Mouse (Mus musculus): Measurements from ENCODE around the gene Olfr135. TPM values are rescaled to one million over a fixed set of nuclear protein-coding genes. Genes with fewer than 3 reads are reported as not detected.

The Olfr135 gene
- not detected for total RNA-seq (2018; cell fraction: chromatin; rRNA removed)
- not detected for total RNA-seq (2018; cell fraction: cytosol; rRNA removed)
- total RNA-seq (2018; cell fraction: nucleus; rRNA removed), result not detected
- polyA plus RNA-seq (2018), result not detected in 3 replicates

DNA sequence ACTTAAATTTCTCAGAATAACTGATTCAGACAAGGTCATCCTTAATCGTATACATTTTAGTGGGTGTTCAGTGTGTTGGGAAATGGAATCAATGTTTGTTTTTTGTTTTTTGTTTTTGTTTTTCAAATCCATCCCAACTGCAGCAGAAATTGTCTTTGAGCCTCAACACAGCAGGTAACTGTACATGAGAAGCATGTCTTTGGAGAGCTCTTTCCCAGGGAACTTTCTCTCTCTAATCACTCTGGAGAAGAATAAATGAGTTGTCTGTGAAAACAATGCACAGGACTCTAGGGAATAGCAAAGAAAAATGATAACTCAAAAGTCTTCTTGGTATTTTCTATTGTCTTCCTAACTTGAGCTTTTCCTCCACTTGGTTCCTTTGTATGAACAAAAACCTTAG is at the start of gene Olfr135:
Gene Olfr135 (plus strand): TSS at position 301 of the 400 bp plus-strand sequence.
- Histone ChIP-seq H3K27ac (no peak within 1 kb of the TSS), H3K4me3 (ENCODE audit: inconsistent target) (no peak within 1 kb of the TSS), H3K79me2 (ENCODE audit: inconsistent target) (no peaks in the 10 kb centered on the region), H3K36me3 (ENCODE audit: inconsistent target) (no peaks in the 10 kb centered on the region)
- WGBS (ENCODE audit: missing documents), result 100% methylated on average over 1 of the region's 1 CpGs

DNA sequence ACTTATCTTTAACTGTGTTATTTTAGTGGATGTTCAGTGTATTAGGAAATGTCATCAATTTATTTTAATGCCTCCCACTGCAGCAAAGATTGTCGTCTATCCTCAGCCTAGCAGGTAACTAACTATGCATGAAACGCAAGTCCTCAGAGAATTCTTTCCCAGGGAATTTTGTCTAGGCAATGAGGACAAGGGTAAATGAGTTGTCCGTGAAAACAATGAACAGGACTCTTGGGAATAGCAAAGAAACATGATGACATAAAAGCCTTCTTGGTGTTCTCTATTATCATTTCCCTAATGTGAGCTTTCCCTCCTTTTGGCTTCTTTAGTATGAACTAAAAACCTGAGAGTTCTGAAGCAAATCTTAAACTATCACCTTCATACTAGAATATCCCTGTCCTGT is 33.0 kb upstream of the Olfr135 start, which contains the start of gene Olfr134:
Gene Olfr134 (plus strand): TSS at position 301 of the 400 bp plus-strand sequence.
- no peak within 1 kb of the TSS for H3K4me3 ChIP-seq (ENCODE audit: inconsistent target)
- H3K36me3 ChIP-seq (ENCODE audit: inconsistent target), result no peaks in the 10 kb centered on the region
- H3K27ac ChIP-seq, result no peak within 1 kb of the TSS
- no peaks in the 10 kb centered on the region for H3K79me2 ChIP-seq (ENCODE audit: inconsistent target)
- WGBS (ENCODE audit: missing documents), result 74% methylated on average over 3 of the region's 3 CpGs

Other genes starting within 250 kb of the Olfr135 start
- not detected in 3 replicates for gene Olfr129, start 144.3 kb upstream of the Olfr135 start, polyA plus RNA-seq (2018)
- not detected in 3 replicates for gene Olfr130, start 140.4 kb upstream of the Olfr135 start, polyA plus RNA-seq (2018)
- gene Olfr131, start 115.6 kb upstream of the Olfr135 start, polyA plus RNA-seq (2018), result not detected in 3 replicates
- gene Olfr132, start 69.8 kb upstream of the Olfr135 start, polyA plus RNA-seq (2018), result not detected in 3 replicates
- not detected in 3 replicates for gene Olfr133, start 59.1 kb upstream of the Olfr135 start, polyA plus RNA-seq (2018)
- gene Olfr134, start 32.9 kb upstream of the Olfr135 start, polyA plus RNA-seq (2018), result not detected in 3 replicates
- not detected in 3 replicates for gene Olfr138, start 56.7 kb downstream of the Olfr135 start, polyA plus RNA-seq (2018)
- not detected in 3 replicates for gene Olfr137, start 103.2 kb downstream of the Olfr135 start, polyA plus RNA-seq (2018)
- not detected in 3 replicates for gene Olfr136, start 125.5 kb downstream of the Olfr135 start, polyA plus RNA-seq (2018)
- gene Esp36, start 215.8 kb downstream of the Olfr135 start, polyA plus RNA-seq (2018), result not detected in 3 replicates

All from macrophage (primary cell).